Mouse (Mus musculus): ENCODE results near the gene Inafm1. TPM values are rescaled to one million over a fixed set of nuclear protein-coding genes. Genes with fewer than 3 reads are reported as not detected.
A peak's percentile ranks its signal among the peaks of the same experiment; 100 is the strongest.

Gene Inafm1
- polyA plus RNA-seq (2014; fragmentation: Nextera tagmentation; extraction: Ambion mirVana): 9.9 and 11.7 TPM in 2 replicates

GRCm38 (mm10) chr7:16273081-16273765, at the start of gene Inafm1:
TSS of gene Inafm1 (minus strand) at chr7:16273617.
- H3K27me3 ChIP-seq (ENCODE audit: control insufficient read depth, insufficient read depth, low read length): no peaks in the 10 kb centered on the region
- peak within 1 kb of the TSS; percentile 85 for H3K9ac ChIP-seq (ENCODE audit: low read length)
- H3K4me2 ChIP-seq (ENCODE audit: low read length): peak within 1 kb of the TSS; percentile 97
- ATAC-seq (ENCODE audit: insufficient number of reproducible peaks, insufficient read depth, low FRiP score, low read depth): peak; percentile 84
- H3K27ac ChIP-seq (replicated peaks in 1 of 2; ENCODE audit: control insufficient read depth in 1 of 2, insufficient read depth in 1 of 2, low read depth in 2 of 2, low read length in 2 of 2): peak within 1 kb of the TSS; percentile 63 to 89
- 2% methylated on average over 37 of the region's 49 CpGs for WGBS
- H3K4me3 ChIP-seq (ENCODE audit: control insufficient read depth in 1 of 2, insufficient read depth in 1 of 2, low read depth in 1 of 2, low read length in 2 of 2): peak within 1 kb of the TSS; percentile 76 to 81
- H3K9me3 ChIP-seq (ENCODE audit: control insufficient read depth, low read length): no peaks in the 10 kb centered on the region
- peaks cover 14 to 20% of the 10 kb centered on the region in 2 experiments for H3K4me1 ChIP-seq (ENCODE audit: control insufficient read depth in 2 of 2, insufficient read depth in 2 of 2, low read length in 2 of 2)
- peaks cover 33% of the 10 kb centered on the region for H3K36me3 ChIP-seq (ENCODE audit: control insufficient read depth, insufficient read depth, low read length)

- no peaks in the 10 kb centered on the region for H3K9me3 ChIP-seq (ENCODE audit: control insufficient read depth, low read length)
- no peak overlapping the region for H3K9ac ChIP-seq (ENCODE audit: low read length)
- H3K4me2 ChIP-seq (ENCODE audit: low read length): no peak overlapping the region
- no peak overlapping the region for H3K27ac ChIP-seq (replicated peaks in 1 of 2; ENCODE audit: control insufficient read depth in 1 of 2, insufficient read depth in 1 of 2, low read depth in 2 of 2, low read length in 2 of 2)
- no peak overlapping the region for H3K4me3 ChIP-seq (ENCODE audit: control insufficient read depth in 1 of 2, insufficient read depth in 1 of 2, low read depth in 1 of 2, low read length in 2 of 2)
- 85% methylated on average over 6 of the region's 6 CpGs for WGBS
- H3K27me3 ChIP-seq (ENCODE audit: control insufficient read depth, insufficient read depth, low read length): no peaks in the 10 kb centered on the region
- ATAC-seq (ENCODE audit: insufficient number of reproducible peaks, insufficient read depth, low FRiP score, low read depth): no peak
- H3K36me3 ChIP-seq (ENCODE audit: control insufficient read depth, insufficient read depth, low read length): peaks cover 23% of the 10 kb centered on the region
- no peaks in the 10 kb centered on the region for H3K4me1 ChIP-seq (ENCODE audit: control insufficient read depth in 2 of 2, insufficient read depth in 2 of 2, low read length in 2 of 2)
Measured at GRCm38 (mm10) chr7:16320479-16320878, 47.1 kb upstream of the Inafm1 start.

GRCm38 (mm10) chr7:16319216-16319615, 45.8 kb upstream of the Inafm1 start:
- no peak overlapping the region for H3K4me3 ChIP-seq (ENCODE audit: control insufficient read depth in 1 of 2, insufficient read depth in 1 of 2, low read depth in 1 of 2, low read length in 2 of 2)
- H3K27me3 ChIP-seq (ENCODE audit: control insufficient read depth, insufficient read depth, low read length): no peaks in the 10 kb centered on the region
- peaks cover 3% of the 10 kb centered on the region in 2 experiments; a peak in 2 of 4 replicates for H3K4me1 ChIP-seq (ENCODE audit: control insufficient read depth in 2 of 2, insufficient read depth in 2 of 2, low read length in 2 of 2)
- no peak for ATAC-seq (ENCODE audit: insufficient number of reproducible peaks, insufficient read depth, low FRiP score, low read depth)
- H3K9me3 ChIP-seq (ENCODE audit: control insufficient read depth, low read length): no peaks in the 10 kb centered on the region
- H3K36me3 ChIP-seq (ENCODE audit: control insufficient read depth, insufficient read depth, low read length): peaks cover 15% of the 10 kb centered on the region
- H3K27ac ChIP-seq (replicated peaks in 1 of 2; ENCODE audit: control insufficient read depth in 1 of 2, insufficient read depth in 1 of 2, low read depth in 2 of 2, low read length in 2 of 2): no peak overlapping the region
- 95% methylated on average over 4 of the region's 4 CpGs for WGBS
- no peak overlapping the region for H3K4me2 ChIP-seq (ENCODE audit: low read length)
- no peak overlapping the region for H3K9ac ChIP-seq (ENCODE audit: low read length)

GRCm38 (mm10) chr7:16317094-16317493, 43.7 kb upstream of the Inafm1 start:
- H3K4me3 ChIP-seq (ENCODE audit: control insufficient read depth in 1 of 2, insufficient read depth in 1 of 2, low read depth in 1 of 2, low read length in 2 of 2): no peak overlapping the region
- no peak overlapping the region for H3K27ac ChIP-seq (replicated peaks in 1 of 2; ENCODE audit: control insufficient read depth in 1 of 2, insufficient read depth in 1 of 2, low read depth in 2 of 2, low read length in 2 of 2)
- no peaks in the 10 kb centered on the region for H3K27me3 ChIP-seq (ENCODE audit: control insufficient read depth, insufficient read depth, low read length)
- peaks cover 10 to 13% of the 10 kb centered on the region in 2 experiments for H3K4me1 ChIP-seq (ENCODE audit: control insufficient read depth in 2 of 2, insufficient read depth in 2 of 2, low read length in 2 of 2)
- no peaks in the 10 kb centered on the region for H3K9me3 ChIP-seq (ENCODE audit: control insufficient read depth, low read length)
- no peak overlapping the region for H3K4me2 ChIP-seq (ENCODE audit: low read length)
- no peak for ATAC-seq (ENCODE audit: insufficient number of reproducible peaks, insufficient read depth, low FRiP score, low read depth)
- peaks cover 15% of the 10 kb centered on the region for H3K36me3 ChIP-seq (ENCODE audit: control insufficient read depth, insufficient read depth, low read length)
- WGBS: 72% methylated on average over 14 of the region's 14 CpGs
- H3K9ac ChIP-seq (ENCODE audit: low read length): no peak overlapping the region

GRCm38 (mm10) chr7:16315222-16315759, 41.9 kb upstream of the Inafm1 start:
- H3K4me1 ChIP-seq (ENCODE audit: control insufficient read depth in 2 of 2, insufficient read depth in 2 of 2, low read length in 2 of 2): peaks cover 15 to 25% of the 10 kb centered on the region in 2 experiments
- no peak overlapping the region for H3K4me2 ChIP-seq (ENCODE audit: low read length)
- H3K9me3 ChIP-seq (ENCODE audit: control insufficient read depth, low read length): no peaks in the 10 kb centered on the region
- peaks cover 15% of the 10 kb centered on the region for H3K36me3 ChIP-seq (ENCODE audit: control insufficient read depth, insufficient read depth, low read length)
- H3K9ac ChIP-seq (ENCODE audit: low read length): no peak overlapping the region
- H3K27me3 ChIP-seq (ENCODE audit: control insufficient read depth, insufficient read depth, low read length): no peaks in the 10 kb centered on the region
- H3K27ac ChIP-seq (replicated peaks in 1 of 2; ENCODE audit: control insufficient read depth in 1 of 2, insufficient read depth in 1 of 2, low read depth in 2 of 2, low read length in 2 of 2): no peak overlapping the region
- 56% methylated on average over 4 of the region's 4 CpGs for WGBS
- no peak overlapping the region for H3K4me3 ChIP-seq (ENCODE audit: control insufficient read depth in 1 of 2, insufficient read depth in 1 of 2, low read depth in 1 of 2, low read length in 2 of 2)
- no peak for ATAC-seq (ENCODE audit: insufficient number of reproducible peaks, insufficient read depth, low FRiP score, low read depth)

- WGBS: 8% methylated on average over 13 of the region's 13 CpGs
Measured at GRCm38 (mm10) chr7:16314221-16314775, 40.9 kb upstream of the Inafm1 start.

GRCm38 (mm10) chr7:16313481-16314220, 40.2 kb upstream of the Inafm1 start:
- WGBS: 1% methylated on average over 66 of the region's 66 CpGs
- peaks cover 17 to 33% of the 10 kb centered on the region in 2 experiments for H3K4me1 ChIP-seq (ENCODE audit: control insufficient read depth in 2 of 2, insufficient read depth in 2 of 2, low read length in 2 of 2)
- H3K27ac ChIP-seq (replicated peaks in 1 of 2; ENCODE audit: control insufficient read depth in 1 of 2, insufficient read depth in 1 of 2, low read depth in 2 of 2, low read length in 2 of 2): peak overlapping the region; percentile 99
- H3K36me3 ChIP-seq (ENCODE audit: control insufficient read depth, insufficient read depth, low read length): peaks cover 15% of the 10 kb centered on the region
- H3K4me3 ChIP-seq (ENCODE audit: control insufficient read depth in 1 of 2, insufficient read depth in 1 of 2, low read depth in 1 of 2, low read length in 2 of 2): peak overlapping the region; percentile 90 to 94
- H3K9me3 ChIP-seq (ENCODE audit: control insufficient read depth, low read length): no peaks in the 10 kb centered on the region
- H3K4me2 ChIP-seq (ENCODE audit: low read length): peak overlapping the region; percentile 98
- ATAC-seq (ENCODE audit: insufficient number of reproducible peaks, insufficient read depth, low FRiP score, low read depth): peak; percentile 66
- no peaks in the 10 kb centered on the region for H3K27me3 ChIP-seq (ENCODE audit: control insufficient read depth, insufficient read depth, low read length)
- peak overlapping the region; percentile 97 for H3K9ac ChIP-seq (ENCODE audit: low read length)

More at GRCm38 (mm10) chr7:16314221-16314775, 40.9 kb upstream of the Inafm1 start:
- no peaks in the 10 kb centered on the region for H3K9me3 ChIP-seq (ENCODE audit: control insufficient read depth, low read length)
- no peaks in the 10 kb centered on the region for H3K27me3 ChIP-seq (ENCODE audit: control insufficient read depth, insufficient read depth, low read length)
- H3K4me1 ChIP-seq (ENCODE audit: control insufficient read depth in 2 of 2, insufficient read depth in 2 of 2, low read length in 2 of 2): peaks cover 15 to 26% of the 10 kb centered on the region in 2 experiments
- peak overlapping the region; percentile 58 to 99 for H3K27ac ChIP-seq (replicated peaks in 1 of 2; ENCODE audit: control insufficient read depth in 1 of 2, insufficient read depth in 1 of 2, low read depth in 2 of 2, low read length in 2 of 2)
- peak overlapping the region; percentile 90 to 94 for H3K4me3 ChIP-seq (ENCODE audit: control insufficient read depth in 1 of 2, insufficient read depth in 1 of 2, low read depth in 1 of 2, low read length in 2 of 2)
- no peak for ATAC-seq (ENCODE audit: insufficient number of reproducible peaks, insufficient read depth, low FRiP score, low read depth)
- peaks cover 15% of the 10 kb centered on the region for H3K36me3 ChIP-seq (ENCODE audit: control insufficient read depth, insufficient read depth, low read length)
- H3K4me2 ChIP-seq (ENCODE audit: low read length): peak overlapping the region; percentile 98
- peak overlapping the region; percentile 97 for H3K9ac ChIP-seq (ENCODE audit: low read length)

Measured in heart, embryonic 14.5 days (tissue).